Mouse (Mus musculus) limb, embryonic 13.5 days (tissue): Measurements from ENCODE around the gene Zfp14. TPM values are rescaled to one million over a fixed set of nuclear protein-coding genes. Genes with fewer than 3 reads are reported as not detected.
A peak's percentile ranks its signal among the peaks of the same experiment; 100 is the strongest.

Experiments
- ATAC-seq: fragments of 200-750 bp; cut with Nextera tagmentation; 2 replicates; pipeline ENCODE4 v1.8.0; 2017; ENCODE audit warnings: low read depth, moderate number of reproducible peaks, moderate TSS enrichment; ENCODE audit not compliant: low FRiP score
- H3K27ac ChIP-seq: fragments of 300-500 bp; sonication (generic); 2 replicates; pipeline ENCODE4 v1.5.1; 2015; ENCODE audit warnings: inconsistent platforms, mild to moderate bottlenecking, moderate library complexity
- H3K27me3 ChIP-seq: fragments of 300-500 bp; sonication (generic); 2 replicates; pipeline ENCODE4 v1.6.1; 2015; ENCODE audit warnings: mild to moderate bottlenecking, inconsistent platforms
- H3K36me3 ChIP-seq: fragments of 300-500 bp; sonication (generic); 2 replicates; pipeline ENCODE4 v1.6.1; 2015; ENCODE audit warnings: inconsistent platforms, mild to moderate bottlenecking, moderate library complexity
- H3K4me1 ChIP-seq: fragments of 300-500 bp; sonication (generic); 2 replicates; pipeline ENCODE4 v1.6.1; 2015; ENCODE audit warnings: inconsistent platforms
- H3K4me2 ChIP-seq: fragments of 300-500 bp; sonication (generic); replicated peaks from 2 replicates; pipeline ENCODE4 v1.6.1; 2015; ENCODE audit warnings: inconsistent platforms, mild to moderate bottlenecking, moderate library complexity
- H3K4me3 ChIP-seq: fragments of 300-500 bp; sonication (generic); 2 replicates; pipeline ENCODE4 v1.5.1; 2015; ENCODE audit warnings: moderate library complexity, mild to moderate bottlenecking, inconsistent platforms
- H3K9ac ChIP-seq: fragments of 300-500 bp; sonication (generic); 2 replicates; pipeline ENCODE4 v1.6.1; 2015; ENCODE audit warnings: mild to moderate bottlenecking, inconsistent platforms
- H3K9me3 ChIP-seq: fragments of 300-500 bp; sonication (generic); 2 replicates; pipeline ENCODE4 v1.6.1; 2016; ENCODE audit warnings: inconsistent platforms
- WGBS: fragments of 180-500 bp; shearing (Covaris S2); methylation state at CpG from one replicate; pipeline ENCODE4 v1.1.7; 2015; 5-methylcytosine and 5-hydroxymethylcytosine counted together
- polyA plus RNA-seq: library from polyadenylated mRNA; unstranded; fragments of >200 nt; fragmentation: Nextera tagmentation; extraction: Ambion mirVana; gene quantifications from 2 replicates; pipeline ENCODE4 v1.2.1, GENCODE M21; 2015

Gene Zfp14
- polyA plus RNA-seq, result 6.1 and 6.8 TPM in 2 replicates

GRCm38 (mm10) chr7:30050882-30051548 lies at the start of gene Zfp14:
Gene Zfp14, minus strand, starts transcription at chr7:30051380.
- no peaks in the 10 kb centered on the region for H3K27me3 ChIP-seq
- H3K9me3 ChIP-seq, result no peaks in the 10 kb centered on the region
- peak within 1 kb of the TSS; percentile 81 for H3K9ac ChIP-seq
- peak within 1 kb of the TSS; percentile 78 for H3K4me2 ChIP-seq
- peak; percentile 97 for ATAC-seq
- peaks cover 17% of the 10 kb centered on the region for H3K4me1 ChIP-seq
- H3K27ac ChIP-seq, result peak within 1 kb of the TSS; percentile 81
- peaks cover 9% of the 10 kb centered on the region for H3K36me3 ChIP-seq
- under 1% methylated on average over 40 of the region's 40 CpGs for WGBS
- H3K4me3 ChIP-seq, result peak within 1 kb of the TSS; percentile 80

- Histone ChIP-seq H3K4me1 (peaks cover 14% of the 10 kb centered on the region; the same call in 1 of the 2 replicates), H3K9ac (no peak overlapping the region), H3K27me3 (no peaks in the 10 kb centered on the region), H3K4me2 (no peak overlapping the region), H3K9me3 (peaks cover 30% of the 10 kb centered on the region), H3K36me3 (peaks cover 68% of the 10 kb centered on the region), H3K4me3 (no peak overlapping the region), H3K27ac (no peak overlapping the region)
- WGBS, result 93% methylated on average over 13 of the region's 13 CpGs
- no peak for ATAC-seq
Measured at GRCm38 (mm10) chr7:30099297-30099696, 48.1 kb upstream of the Zfp14 start.

- Histone ChIP-seq H3K27ac (peak overlapping the region; percentile 69), H3K4me3 (peak overlapping the region; percentile 62), H3K27me3 (no peaks in the 10 kb centered on the region), H3K4me2 (peak overlapping the region; percentile 78), H3K9ac (peak overlapping the region; percentile 77), H3K9me3 (peaks cover 2% of the 10 kb centered on the region; the same call in 1 of the 2 replicates), H3K36me3 (peaks cover 35% of the 10 kb centered on the region), H3K4me1 (peaks cover 19% of the 10 kb centered on the region; the same call in 1 of the 2 replicates)
- no peak for ATAC-seq
- WGBS, result 4% methylated on average over 5 of the region's 5 CpGs
Measured at GRCm38 (mm10) chr7:30095551-30096125, 44.5 kb upstream of the Zfp14 start.

- H3K4me2 ChIP-seq, result peak within 1 kb of the TSS; percentile 78
- under 1% methylated on average over 26 of the region's 26 CpGs for WGBS
- peaks cover 19% of the 10 kb centered on the region; the same call in 1 of the 2 replicates for H3K4me1 ChIP-seq
- H3K36me3 ChIP-seq, result peaks cover 27% of the 10 kb centered on the region
- no peaks in the 10 kb centered on the region for H3K27me3 ChIP-seq
- peak within 1 kb of the TSS; percentile 98 for H3K27ac ChIP-seq
- peak; percentile 86 for ATAC-seq
- H3K4me3 ChIP-seq, result peak within 1 kb of the TSS; percentile 62
- H3K9me3 ChIP-seq, result 0 out of 2 replicates have a peak, but pooled peaks cover 2% of the 10 kb centered on the region
- peak within 1 kb of the TSS; percentile 80 for H3K9ac ChIP-seq
Measured at GRCm38 (mm10) chr7:30094646-30095429, 43.7 kb upstream of the Zfp14 start, which contains the start of gene Zfp260. Gene Zfp260, plus strand, starts transcription at chr7:30094777.

- H3K4me3 ChIP-seq, result peak overlapping the region; percentile 62
- peak overlapping the region; percentile 80; the same call in 1 of the 2 replicates for H3K9ac ChIP-seq
- peak overlapping the region; percentile 0; the same call in 1 of the 2 replicates for H3K27ac ChIP-seq
- no peak for ATAC-seq
- no peaks in the 10 kb centered on the region for H3K27me3 ChIP-seq
- H3K36me3 ChIP-seq, result peaks cover 18% of the 10 kb centered on the region
- WGBS, result 71% methylated on average over 6 of the region's 6 CpGs
- H3K4me2 ChIP-seq, result peak overlapping the region; percentile 60
- peaks cover 25% of the 10 kb centered on the region for H3K4me1 ChIP-seq
- H3K9me3 ChIP-seq, result no peaks in the 10 kb centered on the region
Measured at GRCm38 (mm10) chr7:30093918-30094415, 42.8 kb upstream of the Zfp14 start.

GRCm38 (mm10) chr7:30092666-30093065 lies 41.5 kb upstream of the Zfp14 start:
- 80% methylated on average over 9 of the region's 9 CpGs for WGBS
- no peak overlapping the region for H3K4me2 ChIP-seq
- no peak overlapping the region for H3K9ac ChIP-seq
- H3K27me3 ChIP-seq, result no peaks in the 10 kb centered on the region
- no peaks in the 10 kb centered on the region for H3K9me3 ChIP-seq
- H3K4me3 ChIP-seq, result no peak overlapping the region
- H3K27ac ChIP-seq, result no peak overlapping the region
- H3K4me1 ChIP-seq, result peaks cover 36% of the 10 kb centered on the region
- ATAC-seq, result no peak
- peaks cover 8% of the 10 kb centered on the region for H3K36me3 ChIP-seq

- Histone ChIP-seq H3K9me3 (no peaks in the 10 kb centered on the region), H3K4me2 (peak overlapping the region; percentile 69), H3K36me3 (peaks cover 12% of the 10 kb centered on the region), H3K27ac (peak overlapping the region; percentile 75; the same call in 1 of the 2 replicates), H3K4me3 (peak overlapping the region; percentile 67), H3K4me1 (peaks cover 28% of the 10 kb centered on the region), H3K27me3 (no peaks in the 10 kb centered on the region), H3K9ac (peak overlapping the region; percentile 43; the same call in 1 of the 2 replicates)
- no peak; the same call in 1 of the 2 replicates for ATAC-seq
- 8% methylated on average over 9 of the region's 9 CpGs for WGBS
Measured at GRCm38 (mm10) chr7:30090970-30091585, 39.9 kb upstream of the Zfp14 start.

- H3K9me3 ChIP-seq, result no peaks in the 10 kb centered on the region
- peak within 1 kb of the TSS; percentile 88 for H3K27ac ChIP-seq
- ATAC-seq, result peak; percentile 94
- WGBS, result under 1% methylated on average over 40 of the region's 40 CpGs
- peak within 1 kb of the TSS; percentile 77 for H3K9ac ChIP-seq
- no peaks in the 10 kb centered on the region for H3K27me3 ChIP-seq
- H3K4me2 ChIP-seq, result peak within 1 kb of the TSS; percentile 69
- H3K4me3 ChIP-seq, result peak within 1 kb of the TSS; percentile 67
- H3K36me3 ChIP-seq, result peaks cover 20% of the 10 kb centered on the region
- H3K4me1 ChIP-seq, result peaks cover 25% of the 10 kb centered on the region
Measured at GRCm38 (mm10) chr7:30090092-30090969, 39.2 kb upstream of the Zfp14 start, which contains the start of the genes Gm26920 and Zfp566. Gene Gm26920, minus strand, starts transcription at chr7:30090410. Gene Zfp566, minus strand, starts transcription at chr7:30090527.

GRCm38 (mm10) chr7:30089405-30089804 lies 38.2 kb upstream of the Zfp14 start:
- Histone ChIP-seq H3K4me2 (peak overlapping the region; percentile 69), H3K27ac (no peak overlapping the region), H3K4me1 (peaks cover 25% of the 10 kb centered on the region), H3K27me3 (no peaks in the 10 kb centered on the region), H3K4me3 (peak overlapping the region; percentile 67), H3K36me3 (peaks cover 29% of the 10 kb centered on the region), H3K9me3 (no peaks in the 10 kb centered on the region), H3K9ac (peak overlapping the region; percentile 77)
- WGBS, result 13% methylated on average over 6 of the region's 6 CpGs
- ATAC-seq, result no peak

GRCm38 (mm10) chr7:30086524-30086923 lies 35.3 kb upstream of the Zfp14 start:
- Histone ChIP-seq H3K9ac (no peak overlapping the region), H3K4me3 (no peak overlapping the region), H3K4me2 (no peak overlapping the region), H3K9me3 (no peaks in the 10 kb centered on the region), H3K27me3 (no peaks in the 10 kb centered on the region), H3K27ac (no peak overlapping the region), H3K36me3 (peaks cover 56% of the 10 kb centered on the region), H3K4me1 (peaks cover 19% of the 10 kb centered on the region)
- WGBS, result 86% methylated on average over 9 of the region's 9 CpGs
- ATAC-seq, result no peak
